Mouse (Mus musculus): Measurements from ENCODE around the gene March6.
A peak's percentile ranks its signal among the peaks of the same experiment; 100 is the strongest.

March6 gene

DNA sequence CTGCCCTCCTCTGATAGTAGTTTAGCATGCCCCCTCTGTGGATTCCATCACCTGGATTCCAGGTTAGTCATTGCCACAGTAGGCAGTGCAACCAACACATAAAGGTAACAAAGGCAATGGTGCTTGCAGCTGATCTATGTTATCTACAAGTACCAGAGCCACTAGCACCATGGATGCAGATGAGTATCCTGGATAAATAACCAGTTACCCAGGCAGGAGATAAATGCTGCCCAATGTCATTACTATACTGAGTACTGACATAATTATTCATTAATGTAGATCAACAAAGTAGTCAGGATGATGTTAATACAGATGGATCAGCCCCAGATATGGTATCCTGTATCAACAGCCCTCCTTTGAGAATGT lies 19.5 kb downstream of the March6 start:
- DNase-seq = no peak

GRCm38 (mm10) chr15:31510477-31511405 lies 20.1 kb downstream of the March6 start:
- DNase-seq = no peak

GRCm38 (mm10) chr15:31505082-31505481 lies 25.8 kb downstream of the March6 start:
- DNase-seq = no peak

GRCm38 (mm10) chr15:31503447-31503846 lies 27.4 kb downstream of the March6 start:
- no peak for DNase-seq

- no peak for DNase-seq
These were observed 27.9 kb downstream of the March6 start for GRCm38 (mm10) chr15:31502996-31503395.

DNA sequence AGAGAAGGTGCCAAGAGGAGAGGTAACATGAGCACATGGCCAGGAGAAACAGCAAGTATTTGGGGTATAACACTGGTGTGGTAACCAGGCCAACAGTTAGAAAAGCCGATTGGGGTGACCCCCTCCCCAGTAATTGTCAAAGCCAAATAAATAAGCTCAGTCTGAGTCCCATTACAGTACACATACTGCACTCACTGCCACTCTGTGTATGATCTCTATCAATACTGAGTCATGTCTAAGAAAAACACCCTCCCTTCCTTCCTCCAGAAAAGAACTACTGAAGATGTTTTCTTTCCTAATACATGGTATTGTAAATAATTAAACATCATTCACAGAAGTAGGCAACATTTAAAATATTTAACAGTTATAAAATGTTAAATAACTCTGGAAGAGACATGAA lies 28.5 kb downstream of the March6 start:
- no peak for DNase-seq

GRCm38 (mm10) chr15:31494803-31495202 lies 36.0 kb downstream of the March6 start:
- DNase-seq = peak; percentile 14

- no peak for DNase-seq
These were observed 36.5 kb downstream of the March6 start for GRCm38 (mm10) chr15:31494310-31494709.

GRCm38 (mm10) chr15:31487407-31487806 lies 43.4 kb downstream of the March6 start:
- DNase-seq = no peak

- no peak for DNase-seq
These were observed 54.2 kb downstream of the March6 start for GRCm38 (mm10) chr15:31476678-31477077.

- DNase-seq = peak; percentile 34
These were observed 57.9 kb downstream of the March6 start for GRCm38 (mm10) chr15:31472645-31473574.

GRCm38 (mm10) chr15:31471529-31471928 lies 59.3 kb downstream of the March6 start:
- no peak for DNase-seq

- DNase-seq = no peak
These were observed 61.4 kb downstream of the March6 start for GRCm38 (mm10) chr15:31469497-31469896.

GRCm38 (mm10) chr15:31468806-31469205 lies 62.0 kb downstream of the March6 start:
- DNase-seq = no peak

GRCm38 (mm10) chr15:31466749-31467148 lies 64.1 kb downstream of the March6 start:
- DNase-seq = no peak

DNA sequence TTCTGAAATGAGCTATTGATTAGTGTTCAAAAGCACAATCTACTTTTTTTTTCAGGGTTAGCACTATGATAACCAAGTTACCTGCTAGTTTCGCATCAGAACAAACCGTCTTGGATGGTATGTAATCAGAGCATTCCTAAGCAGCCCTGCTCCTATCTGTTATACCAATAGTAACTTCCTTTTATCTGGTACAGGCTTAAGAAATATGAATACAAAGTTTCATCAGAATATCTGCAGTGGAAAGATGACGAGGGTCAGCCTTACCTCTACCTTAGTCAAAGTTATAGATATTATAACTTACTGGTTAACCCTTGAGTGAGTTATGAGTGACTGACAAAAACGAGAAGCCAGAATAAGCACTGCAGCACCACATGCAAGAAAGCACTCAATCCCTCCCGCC lies 64.6 kb downstream of the March6 start:
- no peak for DNase-seq

GRCm38 (mm10) chr15:31465806-31466205 lies 65.0 kb downstream of the March6 start:
- DNase-seq = no peak

GRCm38 (mm10) chr15:31460571-31460970 lies 70.3 kb downstream of the March6 start:
- DNase-seq = peak; percentile 25

- DNase-seq = no peak
These were observed 72.8 kb downstream of the March6 start for GRCm38 (mm10) chr15:31458081-31458480.

GRCm38 (mm10) chr15:31456381-31456780 lies 74.5 kb downstream of the March6 start:
- DNase-seq = peak; percentile 65

- no peak for DNase-seq
These were observed 76.0 kb downstream of the March6 start for GRCm38 (mm10) chr15:31454861-31455295.

- no peak for DNase-seq
These were observed 76.6 kb downstream of the March6 start for GRCm38 (mm10) chr15:31454096-31454860.
